Mouse (Mus musculus): ENCODE measurements around the gene Dock3.

- TF ChIP-seq EP300 (IDR thresholded peaks at IDR 0.05; ENCODE audit: low read depth) (no peak), CTCF (IDR thresholded peaks at IDR 0.05; ENCODE audit: low read depth) (no peak)
These were observed 347.4 kb downstream of the Dock3 start for GRCm38 (mm10) chr9:106884306-106884705.

Data from liver, embryonic 14.5 days (tissue).